Comparison of ENCODE assay signal across 19 mouse cellular contexts in the genomic region with DNA sequence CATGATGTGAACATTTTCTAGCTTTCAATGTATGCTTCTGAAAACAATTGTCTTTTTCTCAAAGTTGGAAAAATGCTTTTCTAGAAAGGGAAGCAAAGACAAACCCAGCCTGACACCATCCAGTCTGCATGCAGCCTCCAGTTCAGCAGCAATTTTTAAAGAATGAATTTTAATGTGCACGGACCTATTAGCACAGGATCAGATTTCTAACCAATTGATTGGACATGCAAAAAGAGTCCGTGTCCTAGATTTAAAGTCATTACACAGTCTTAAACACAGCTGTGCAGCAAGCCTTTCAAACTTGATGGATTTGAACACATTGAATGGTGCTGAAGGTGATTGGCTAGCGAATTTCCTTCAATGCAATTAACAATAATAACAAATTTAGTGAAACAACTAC.
DNase-seq lines count a peak whose midpoint lies in the region; ATAC-seq and TF ChIP-seq lines count a peak whose summit lies in the region.
"Had no signal": no experiment of that assay in that cellular context is flagged by ENCODE, and none has a peak within 500 bp of the region (broad histone marks: within the 10 kb centered on the region; RNA-seq: fewer than 3 reads in every experiment).

No protein-coding gene starts in this region.

- no peak overlapping the region for H3K4me2 ChIP-seq in limb, embryonic 14.5 days (replicated peaks; ENCODE audit: low read depth, low read length, severe bottlenecking)
- H3K4me2 ChIP-seq: embryonic facial prominence, embryonic 13.5 days; forebrain, embryonic 13.5 days; forebrain, embryonic 15.5 days had no signal

- DNase-seq in limb, embryonic 14.5 days (ENCODE audit: low spot score) = peak; percentile 11
- no peak for DNase-seq in limb, embryonic 10.5 days (ENCODE audit: low spot score)
- peak; percentile 38 for DNase-seq in retina, embryonic 14.5 days (ENCODE audit: low spot score)
- no peak for DNase-seq in spleen, adult 12 weeks (ENCODE audit: low spot score)
- DNase-seq in layer of hippocampus, adult 8-10 months (ENCODE audit: low spot score in 2 of 2) = no peak
- DNase-seq: adrenal gland, adult 2 months; adrenal gland, postnatal 10 days; adrenal gland, postnatal 25 days; cerebellum, adult 11 months; cerebellum, adult 18-20 months; cerebellum, adult 8-10 months; cerebellum, adult 9-11 months; cerebellum, postnatal 14 days; cerebellum, postnatal 36 days; embryo, embryonic 11 days; forebrain, postnatal 0 days had no signal

- no peak overlapping the region for H3K9ac ChIP-seq in limb, embryonic 14.5 days (ENCODE audit: low read depth, low read length, severe bottlenecking)
- H3K9ac ChIP-seq: embryonic facial prominence, embryonic 13.5 days; forebrain, embryonic 13.5 days; forebrain, embryonic 15.5 days; forebrain, postnatal 0 days had no signal

- no peak for TF ChIP-seq POLR2A in limb, embryonic 14.5 days (IDR thresholded peaks at IDR 0.05; ENCODE audit: borderline replicate concordance, extremely low read depth, insufficient read depth, insufficient read length)

- no peaks in the 10 kb centered on the region for H3K9me3 ChIP-seq in limb, embryonic 14.5 days (ENCODE audit: control insufficient read depth, low read length)
- H3K9me3 ChIP-seq in limb, embryonic 10.5 days (replicated peaks) = no peaks in the 10 kb centered on the region
- H3K9me3 ChIP-seq: embryonic facial prominence, embryonic 13.5 days; forebrain, embryonic 13.5 days; forebrain, embryonic 15.5 days had no signal

- ATAC-seq in limb, embryonic 14.5 days (ENCODE audit: low FRiP score, low read depth) = peak; percentile 53; the same call in 1 of the 2 replicates
- ATAC-seq: forebrain, embryonic 13.5 days; forebrain, embryonic 15.5 days; forebrain, postnatal 0 days had no signal

- H3K4me1 ChIP-seq in limb, embryonic 14.5 days (ENCODE audit: control insufficient read depth, insufficient read depth, low read length) = no peaks in the 10 kb centered on the region
- no peaks in the 10 kb centered on the region for H3K4me1 ChIP-seq in limb, embryonic 10.5 days
- H3K4me1 ChIP-seq: forebrain, embryonic 13.5 days; forebrain, embryonic 15.5 days had no signal

- H3K4me3 ChIP-seq in limb, embryonic 14.5 days (replicated peaks; ENCODE audit: low read length) = no peak overlapping the region
- no peak overlapping the region for H3K4me3 ChIP-seq in limb, embryonic 10.5 days
- H3K4me3 ChIP-seq: embryonic facial prominence, embryonic 13.5 days; forebrain, embryonic 13.5 days; forebrain, embryonic 15.5 days had no signal

- 50% methylated on average over 3 of the region's 3 CpGs for WGBS in limb, embryonic 14.5 days
- 72% methylated on average over 3 of the region's 3 CpGs for WGBS in limb, embryonic 10.5 days

- H3K27me3 ChIP-seq in limb, embryonic 14.5 days (ENCODE audit: control insufficient read depth, insufficient read depth, low read length) = no peaks in the 10 kb centered on the region
- H3K27me3 ChIP-seq in limb, embryonic 10.5 days (ENCODE audit: low read depth, poor library complexity, severe bottlenecking) = no peaks in the 10 kb centered on the region
- H3K27me3 ChIP-seq: embryonic facial prominence, embryonic 13.5 days; forebrain, embryonic 13.5 days; forebrain, embryonic 15.5 days had no signal

- H3K36me3 ChIP-seq in limb, embryonic 14.5 days (ENCODE audit: control insufficient read depth, insufficient read depth, low read length) = no peaks in the 10 kb centered on the region
- no peaks in the 10 kb centered on the region for H3K36me3 ChIP-seq in limb, embryonic 10.5 days
- H3K36me3 ChIP-seq: embryonic facial prominence, embryonic 13.5 days; forebrain, embryonic 15.5 days had no signal

- no peak overlapping the region for H3K27ac ChIP-seq in limb, embryonic 14.5 days (replicated peaks; ENCODE audit: low read depth, low read length)
- H3K27ac ChIP-seq in limb, embryonic 10.5 days = no peak overlapping the region
- H3K27ac ChIP-seq: embryonic facial prominence, embryonic 13.5 days; forebrain, embryonic 13.5 days; forebrain, embryonic 15.5 days had no signal

Comparison
In these comparisons a context has a peak if more than half of its experiments do, and no peak if none do; other contexts are left out.
1. DNase-seq: peak in limb, embryonic 14.5 days (single experiment) and retina, embryonic 14.5 days (single experiment); none in limb, embryonic 10.5 days (single experiment), spleen, adult 12 weeks (single experiment) and layer of hippocampus, adult 8-10 months (0 of 2).